Mouse (Mus musculus) urinary bladder, postnatal 25 days (tissue): ENCODE results near the gene Mob3b.

Experiments used
- DNase-seq: peaks from one replicate; pipeline ENCODE4 v3.0.0; 2022; ENCODE audit warnings: low spot score

Gene Mob3b

DNA sequence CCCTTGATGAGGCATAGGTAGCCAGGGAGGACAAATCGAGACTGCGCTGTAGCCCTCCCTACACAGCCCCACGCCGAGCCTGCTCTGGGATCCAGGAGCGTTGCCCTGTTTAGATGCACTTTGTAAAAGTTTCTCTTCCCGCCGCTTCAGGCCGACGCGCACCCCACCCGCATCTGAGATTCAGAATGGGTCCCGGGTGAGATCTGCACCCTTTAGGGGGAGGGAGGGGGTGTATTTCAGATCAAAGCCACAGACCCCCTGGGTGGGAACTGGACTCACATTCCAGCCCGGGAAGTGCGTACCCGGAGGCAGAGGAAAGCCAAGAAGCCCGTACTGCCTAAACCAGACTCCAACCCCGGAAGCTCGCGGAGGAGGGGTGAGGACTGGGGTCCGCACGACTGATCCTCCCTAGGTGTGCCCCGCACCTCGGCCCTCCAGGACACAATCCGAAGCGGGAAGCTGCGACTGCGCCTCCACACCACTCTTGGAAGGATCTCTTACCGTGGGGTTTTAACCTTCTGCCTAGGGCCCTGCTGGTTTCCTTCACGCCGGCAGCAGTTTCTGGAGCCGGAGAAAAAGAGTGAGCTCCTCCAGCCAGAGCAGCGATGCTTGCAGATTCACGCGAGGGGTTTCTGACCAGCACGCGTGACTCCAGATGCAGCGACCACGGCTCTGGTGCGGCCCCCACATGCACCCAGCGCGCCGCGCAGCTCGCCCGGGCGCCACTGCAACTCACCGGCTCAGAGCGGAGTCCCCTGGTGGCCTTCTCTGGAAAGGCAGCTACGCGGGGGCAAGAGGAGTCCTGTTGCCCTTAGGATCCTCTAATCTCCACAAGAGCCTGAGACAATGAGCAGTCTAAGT, at the start of gene Mob3b:
Mob3b (minus strand) TSS at position 734 of the 861 bp plus-strand sequence.
- peak; percentile 86 for DNase-seq

DNA sequence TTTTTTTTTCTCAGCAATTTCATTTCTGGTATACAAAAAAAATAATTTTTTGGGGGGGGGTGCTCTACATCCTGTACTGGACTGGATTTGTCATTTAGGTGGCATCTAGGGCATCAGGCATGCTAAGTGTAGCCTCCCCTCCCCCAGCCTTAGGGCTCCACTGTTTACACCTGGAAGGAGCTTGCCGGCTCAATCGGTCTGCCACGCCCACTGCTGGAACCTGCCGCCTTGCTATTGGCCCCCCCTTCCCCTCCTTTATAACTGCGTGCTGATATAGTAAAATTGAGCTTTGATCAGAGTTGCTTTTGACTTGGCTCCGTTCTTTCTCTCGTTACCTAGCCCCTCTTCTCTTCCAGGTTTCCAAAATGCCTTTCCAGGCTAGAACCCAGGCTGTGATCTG, 47.4 kb upstream of the Mob3b start:
- DNase-seq = no peak

DNA sequence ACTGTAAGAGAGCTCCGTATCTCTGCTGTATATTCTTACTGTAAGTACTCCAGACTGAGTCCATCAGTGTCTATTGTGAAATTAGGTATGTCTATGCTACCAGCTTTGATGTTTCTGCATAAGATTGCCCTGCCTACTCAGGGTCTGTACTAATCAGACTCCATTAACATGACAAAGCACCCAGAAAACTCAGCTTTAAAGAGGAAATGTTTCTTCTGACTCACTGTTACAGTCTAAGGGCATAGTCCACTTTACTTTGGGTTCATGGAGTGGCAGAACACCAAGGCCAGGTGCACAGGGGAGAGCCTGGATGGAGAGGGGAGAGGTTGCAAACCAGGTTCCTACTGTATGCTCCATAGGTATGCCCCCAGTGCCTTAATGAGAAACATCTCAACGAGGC, 46.4 kb upstream of the Mob3b start:
- no peak for DNase-seq

DNA sequence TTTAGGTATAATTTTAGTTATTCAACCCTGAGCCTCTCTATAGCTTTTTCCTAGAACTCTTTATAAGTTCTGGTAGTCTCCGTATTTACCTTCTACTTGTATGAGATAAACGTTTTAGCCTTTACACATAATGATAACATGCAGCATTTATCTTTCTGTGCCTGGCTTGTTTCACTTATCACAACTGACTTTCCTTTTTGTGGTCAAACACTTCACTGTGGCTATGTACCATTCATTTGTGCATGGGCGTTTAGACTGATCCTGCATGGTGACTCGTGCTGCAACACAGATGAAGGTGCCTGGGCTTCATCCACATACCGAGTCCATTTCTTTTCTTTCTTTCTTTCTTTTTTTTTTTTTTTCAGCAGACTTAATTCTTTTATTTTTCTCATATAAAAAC, 44.4 kb upstream of the Mob3b start:
- DNase-seq = no peak

DNA sequence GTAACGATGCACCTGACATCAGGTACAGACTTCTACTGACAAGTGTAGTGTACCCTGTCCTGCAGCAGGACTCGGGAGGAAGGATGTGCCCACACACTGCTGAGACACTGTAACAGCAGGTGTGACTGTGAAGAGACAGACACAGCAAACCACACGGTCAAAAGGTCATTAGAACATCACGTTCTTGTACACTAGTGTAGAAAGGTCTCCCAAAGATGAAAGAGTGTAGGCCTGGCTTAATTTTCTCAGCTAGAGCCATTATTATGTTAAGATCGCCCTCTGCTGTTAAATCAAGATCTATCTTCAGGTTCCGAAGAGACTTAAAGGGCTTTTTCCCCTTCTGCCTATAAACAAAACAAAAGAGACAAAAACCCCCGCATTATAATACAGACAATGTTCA, 35.4 kb upstream of the Mob3b start:
- DNase-seq = no peak

DNA sequence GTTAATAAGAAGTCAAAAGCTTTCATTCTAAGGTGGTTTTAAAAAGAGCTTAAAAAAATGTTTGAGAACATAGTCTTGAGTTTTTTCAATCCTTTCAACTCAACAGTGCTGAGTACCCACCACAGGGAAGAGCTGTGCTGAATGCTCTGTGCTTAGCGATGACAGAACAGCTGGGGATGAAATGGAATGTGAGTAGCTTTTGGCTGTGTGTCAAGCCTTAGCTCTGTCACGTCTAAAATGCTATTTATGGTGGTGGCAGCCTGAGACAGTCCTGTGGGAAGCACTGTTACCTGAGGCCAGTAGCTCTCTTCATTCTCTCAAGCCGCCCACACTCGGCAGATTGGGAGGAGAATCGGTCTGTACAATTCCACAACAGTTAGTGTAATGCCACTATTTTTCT, 32.5 kb upstream of the Mob3b start:
- no peak for DNase-seq

DNA sequence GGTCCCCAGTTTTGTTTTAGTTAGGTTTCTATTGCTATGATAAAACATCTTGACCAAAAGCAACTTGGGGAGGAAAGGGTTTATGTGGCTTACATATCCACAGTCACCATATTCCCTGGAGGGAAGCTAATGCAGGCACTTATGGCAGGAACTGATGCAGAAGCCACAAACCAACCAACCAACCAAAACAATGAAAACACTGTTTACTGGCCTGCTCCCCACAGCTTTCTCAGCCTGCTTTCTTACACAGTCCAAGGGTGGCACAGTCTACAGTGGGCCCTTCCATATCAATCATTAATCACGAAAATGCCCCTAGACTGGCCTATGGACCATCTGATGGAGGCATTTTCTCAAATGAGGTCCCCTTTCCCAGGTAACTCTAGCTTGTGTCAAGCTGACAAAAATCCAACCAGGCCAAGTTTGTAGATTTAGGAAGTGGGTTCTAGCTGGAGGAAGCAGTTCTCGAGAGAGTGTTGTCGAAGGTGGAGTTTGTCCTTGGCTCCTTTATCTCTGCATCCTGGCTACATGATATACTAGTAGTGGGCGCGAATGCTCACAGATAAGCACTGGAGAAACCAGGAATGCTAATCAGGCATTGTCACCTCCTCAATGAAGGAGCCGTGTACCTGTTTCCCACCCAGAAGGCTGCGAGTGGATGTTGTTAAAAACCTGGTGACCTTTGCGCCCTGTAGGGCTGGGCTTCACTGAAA, 30.5 kb upstream of the Mob3b start:
- no peak for DNase-seq

DNA sequence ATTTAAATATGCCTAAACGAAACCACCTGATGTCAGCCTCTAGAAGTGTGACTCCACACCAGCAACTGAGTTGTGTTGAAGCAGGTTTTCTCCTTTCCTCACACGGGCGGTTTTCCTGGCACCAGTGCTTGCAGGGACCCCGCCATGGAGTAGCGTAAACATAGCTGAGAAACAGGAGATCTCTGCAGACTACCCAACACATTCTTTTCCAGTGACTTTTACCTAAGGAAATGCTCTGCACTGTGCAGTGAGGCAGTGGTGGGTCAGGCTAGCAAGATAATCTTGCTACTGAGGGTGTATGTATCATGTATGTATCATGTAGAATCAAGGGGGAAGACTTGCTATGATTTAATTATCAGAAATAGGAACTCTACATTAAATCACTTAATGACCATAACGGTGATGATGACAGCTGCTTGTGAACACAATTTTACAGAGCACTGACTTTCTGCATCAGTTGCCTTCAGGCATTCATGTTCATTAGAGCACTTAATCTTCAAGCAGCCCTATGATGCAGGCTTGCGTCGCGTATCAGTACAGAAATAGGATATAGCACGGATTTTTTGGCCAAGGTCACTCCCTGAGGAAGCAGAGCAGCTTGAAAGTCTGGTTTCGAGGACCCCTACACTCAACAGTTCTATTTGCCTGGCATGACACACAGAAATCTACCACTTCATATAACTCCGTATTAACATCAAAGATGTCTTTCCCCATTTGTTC, 20.8 kb upstream of the Mob3b start:
- no peak for DNase-seq

DNA sequence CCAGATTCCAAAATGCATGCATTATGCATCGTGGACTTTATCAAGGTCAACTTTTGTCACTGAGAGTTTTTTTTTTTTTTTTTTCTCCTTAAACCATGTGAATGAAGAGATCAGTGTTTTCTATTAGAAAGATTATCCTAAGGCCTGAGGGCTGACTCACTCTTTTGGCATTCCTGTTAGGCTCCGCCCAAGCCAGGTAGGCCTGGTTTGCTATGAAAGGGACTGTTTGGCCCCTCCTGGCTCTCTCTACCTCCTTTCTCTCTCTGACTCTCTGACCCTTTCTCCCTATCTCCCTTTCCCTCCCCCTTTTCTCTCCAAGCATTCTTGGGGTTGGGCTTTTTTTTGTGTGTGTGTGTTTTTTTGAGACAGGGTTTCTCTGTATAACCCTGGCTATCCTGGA, 18.3 kb upstream of the Mob3b start:
- DNase-seq = no peak

DNA sequence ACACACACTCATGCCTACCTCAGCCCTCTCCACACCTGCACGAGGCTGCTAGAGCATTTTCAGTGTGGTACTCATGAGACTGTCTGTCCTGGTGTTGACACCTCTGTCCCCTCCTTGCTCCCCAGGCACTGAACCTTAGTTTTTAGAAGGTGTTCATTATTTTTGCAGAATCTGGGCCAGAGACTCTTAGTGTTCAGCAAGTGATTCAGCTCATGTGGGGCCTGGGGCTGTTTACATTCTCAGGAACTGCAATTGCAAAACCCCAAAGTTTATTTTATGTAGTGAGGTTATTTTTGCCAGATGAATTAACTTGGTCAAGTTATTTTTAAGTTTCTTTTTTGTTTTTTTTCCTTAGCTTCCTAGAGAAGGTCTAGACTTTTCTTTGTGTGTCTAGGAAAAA, 16.3 kb upstream of the Mob3b start:
- DNase-seq = no peak

DNA sequence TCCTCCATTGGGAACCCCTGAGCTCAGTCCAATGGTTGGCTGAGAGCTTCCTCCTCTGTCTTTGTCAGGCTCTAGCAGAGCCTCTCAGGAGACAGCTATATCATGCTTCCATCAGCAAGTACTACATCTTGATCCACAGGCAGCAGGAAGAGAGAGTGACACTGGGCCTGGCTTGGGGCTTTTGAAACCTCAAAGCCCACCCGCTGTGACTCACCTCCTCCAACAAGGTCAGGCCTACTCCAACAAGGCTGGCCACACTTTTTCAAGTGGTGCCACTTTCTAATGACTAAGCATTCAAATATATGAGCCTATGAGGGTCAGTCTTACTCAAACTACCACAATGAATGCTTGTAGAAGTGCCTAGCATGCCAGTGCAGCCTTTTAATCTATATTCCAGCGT, 15.2 kb upstream of the Mob3b start:
- no peak for DNase-seq

DNA sequence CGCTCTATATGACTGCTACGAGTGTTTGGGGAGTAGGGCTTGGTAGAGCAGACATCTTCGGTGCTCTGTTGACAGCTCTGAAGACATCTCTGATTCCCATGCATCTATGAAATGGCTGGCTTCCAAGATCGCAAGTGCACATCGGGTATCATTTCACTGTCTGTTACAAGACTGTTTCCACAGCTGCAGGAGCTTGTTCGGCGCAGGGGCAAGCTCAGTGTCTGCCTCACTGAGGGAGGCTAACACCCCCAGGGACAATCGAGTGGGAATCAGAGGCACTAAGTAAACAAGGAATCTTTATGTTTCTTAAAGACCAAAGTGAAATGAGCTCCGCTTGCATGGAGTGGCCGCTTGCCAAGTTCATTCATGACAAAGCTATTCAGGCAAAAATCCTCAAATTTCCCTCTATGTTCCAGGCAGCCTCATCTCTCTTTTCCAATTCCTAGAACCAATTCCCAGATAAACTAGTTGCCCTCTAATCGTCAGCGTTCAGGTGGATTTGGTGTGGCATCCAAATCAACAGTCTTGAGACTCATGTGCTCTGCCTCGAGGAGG, 12.4 kb upstream of the Mob3b start:
- DNase-seq = no peak

DNA sequence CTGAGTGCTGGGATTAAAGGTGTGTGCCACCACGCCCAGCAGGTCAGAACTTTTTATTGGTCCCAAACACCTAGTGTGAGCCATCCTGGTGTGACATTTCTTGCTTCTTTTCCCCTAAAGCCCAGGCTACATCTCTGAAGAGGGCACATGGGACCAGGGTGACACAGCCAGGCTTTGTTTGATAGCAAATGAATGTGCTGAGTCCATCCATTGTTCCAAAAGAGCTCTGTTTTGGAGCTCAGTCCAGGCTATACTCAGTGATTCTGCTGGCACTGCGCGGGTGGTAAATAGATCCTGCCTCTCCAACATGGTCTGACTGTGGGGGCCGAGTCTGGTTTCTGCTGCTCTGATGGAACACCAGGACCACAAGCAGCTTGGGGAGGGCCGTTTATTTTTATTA, 10.6 kb upstream of the Mob3b start:
- DNase-seq = no peak

DNA sequence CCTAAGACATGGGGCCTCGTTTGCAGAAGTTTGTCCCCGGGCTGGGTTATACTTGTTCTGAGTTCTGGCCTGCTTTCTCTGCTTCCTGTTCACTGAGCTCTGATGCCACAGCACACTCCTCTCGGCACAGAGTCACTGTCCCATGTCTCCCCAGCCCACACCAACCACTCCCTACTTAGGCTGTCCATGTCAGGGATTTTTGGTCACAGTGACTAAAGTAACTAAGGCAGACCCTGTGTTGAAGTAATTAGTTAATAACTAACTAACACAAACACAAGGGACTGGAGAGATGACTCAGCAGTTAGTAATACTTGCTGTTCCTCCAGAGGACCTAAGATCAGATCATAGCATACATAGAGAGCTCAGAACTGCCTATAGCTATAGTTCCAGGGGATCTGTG, 8.7 kb upstream of the Mob3b start:
- DNase-seq = no peak

DNA sequence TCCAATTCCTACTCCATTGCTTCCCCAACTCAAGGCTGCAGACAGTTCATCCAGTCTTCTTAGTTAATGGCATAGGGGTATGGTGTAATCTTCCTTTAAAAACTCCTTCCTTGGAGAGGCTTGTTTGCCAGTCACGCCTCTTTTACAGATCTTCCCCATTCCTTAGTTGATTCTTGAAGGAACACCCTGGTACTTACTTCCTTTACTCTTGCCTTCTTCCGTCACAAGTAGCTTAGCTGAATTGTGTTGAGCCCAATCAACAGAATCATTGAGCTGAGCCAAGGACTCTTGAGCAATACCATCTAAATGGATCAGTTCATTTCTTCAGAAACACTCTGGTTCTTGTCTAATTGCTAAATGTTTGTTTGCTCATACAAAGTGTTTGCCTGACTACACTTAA, 8.0 kb upstream of the Mob3b start:
- no peak for DNase-seq

DNA sequence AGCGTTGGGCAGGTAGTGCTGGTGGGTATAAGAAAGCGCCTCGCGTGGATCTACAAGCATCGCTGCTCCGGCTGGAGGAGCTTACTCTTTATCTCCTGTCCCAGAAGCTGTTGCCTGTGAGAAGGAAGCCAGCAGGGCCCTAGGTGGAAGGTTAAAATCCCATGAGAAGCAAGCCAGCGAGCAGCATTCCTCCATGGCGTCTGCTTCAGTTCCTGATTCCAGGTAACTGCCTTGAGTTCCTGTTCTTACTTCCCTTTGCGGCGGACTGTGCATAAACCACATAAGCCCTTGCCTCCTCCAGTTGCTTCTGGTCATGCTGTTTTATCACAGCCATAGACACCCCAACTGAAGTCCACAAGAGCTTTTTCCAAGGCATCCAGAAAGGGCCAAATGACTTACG, 531 bp upstream of the Mob3b start:
- no peak for DNase-seq

DNA sequence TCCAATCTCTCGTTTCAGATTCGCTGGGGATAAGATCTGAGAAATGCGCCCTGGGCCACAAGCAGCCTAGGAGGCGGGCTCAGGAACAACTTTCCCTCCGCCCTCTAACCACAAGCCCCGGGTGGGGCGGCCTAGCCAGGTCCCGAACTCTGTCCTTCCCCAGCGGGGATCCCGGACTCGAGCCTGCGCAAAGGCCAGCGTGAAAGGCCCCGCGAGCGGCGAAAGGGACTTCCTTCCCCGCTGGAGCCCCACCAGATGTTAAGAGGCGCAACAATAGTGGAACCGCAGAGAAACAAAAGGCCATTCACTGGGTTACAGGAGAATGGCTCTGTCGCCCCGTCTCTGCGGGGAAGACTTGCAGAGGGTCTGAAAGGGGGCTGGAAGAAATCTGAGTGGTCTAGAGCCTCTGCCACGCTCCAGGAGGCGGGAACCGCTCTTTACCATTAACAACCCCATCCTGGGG, 1.1 kb downstream of the Mob3b start:
- peak; percentile 63 for DNase-seq

DNA sequence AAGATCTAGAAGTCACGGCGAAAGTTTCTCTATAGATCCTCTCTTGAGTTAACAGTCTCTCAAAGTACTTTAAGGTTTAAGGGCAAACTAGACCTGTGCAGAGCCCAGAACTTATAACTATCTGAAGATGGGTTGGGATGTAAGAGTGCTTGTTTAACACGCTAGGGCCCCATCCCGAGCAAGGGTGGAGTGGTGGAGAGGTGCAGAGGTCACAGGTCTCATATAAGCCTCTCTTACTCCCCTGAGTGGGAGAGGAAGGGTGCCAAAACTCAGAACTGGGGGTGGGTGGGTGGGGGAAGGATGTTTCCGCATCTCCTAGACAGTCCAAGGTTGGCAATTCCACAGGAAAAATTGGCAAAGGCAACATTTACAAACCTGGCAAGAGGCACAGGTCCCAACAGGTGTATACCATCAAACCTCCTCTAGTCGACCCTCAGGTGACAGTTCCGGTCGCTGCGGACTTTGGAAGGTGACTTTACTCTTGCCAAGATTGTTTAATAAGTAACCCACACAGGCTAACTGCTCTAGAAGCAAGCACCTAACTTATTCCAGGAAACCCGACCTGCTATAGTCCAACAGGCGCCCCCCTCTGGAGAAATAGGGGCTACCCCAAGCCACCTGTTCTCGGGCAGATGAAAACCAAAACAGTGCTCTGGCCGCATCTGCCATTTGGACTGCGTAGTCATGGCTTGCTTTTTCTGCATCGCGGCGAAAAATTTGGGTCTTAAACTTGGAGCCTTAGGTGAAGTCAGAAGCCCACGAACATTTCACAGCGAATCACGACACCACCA, 2.0 kb downstream of the Mob3b start:
- DNase-seq = peak; percentile 30

DNA sequence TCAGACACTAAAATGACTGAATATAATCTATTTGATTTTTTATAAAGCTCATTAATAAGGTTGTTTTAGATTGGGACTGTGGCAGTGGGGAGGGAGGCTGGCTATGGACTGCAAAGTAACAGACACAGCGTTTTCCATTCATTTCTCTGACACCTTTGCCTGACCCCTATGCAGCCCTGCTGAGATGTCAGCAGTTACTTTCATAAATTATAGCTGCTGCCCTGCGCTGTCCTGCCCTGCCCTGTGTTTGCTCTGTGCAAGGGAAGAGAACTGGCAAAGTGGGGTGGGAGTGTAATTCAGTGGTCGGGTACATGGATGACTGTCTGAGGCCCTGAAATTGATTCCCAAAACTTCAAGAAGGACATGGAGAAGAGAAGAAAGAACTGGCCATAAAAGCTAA, 3.2 kb downstream of the Mob3b start:
- DNase-seq = no peak

DNA sequence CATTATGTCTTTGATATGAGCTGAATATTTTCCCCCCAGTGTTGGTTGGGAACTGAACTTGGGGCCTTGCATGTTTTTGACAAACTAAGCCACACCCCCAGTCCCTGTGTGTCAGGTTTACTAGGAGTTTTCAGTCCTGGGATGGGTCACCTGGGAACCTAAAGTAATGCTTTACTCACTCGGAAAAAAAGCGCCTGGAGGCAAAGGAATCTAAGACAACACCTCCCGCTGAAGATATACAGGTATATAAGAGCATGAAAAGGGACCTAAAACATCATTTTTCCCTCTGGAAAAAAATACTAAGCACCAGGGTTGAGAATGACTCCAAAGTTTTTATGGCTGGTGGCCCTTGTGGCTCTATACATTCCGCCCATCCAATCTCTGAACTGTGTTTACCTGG, 5.5 kb downstream of the Mob3b start, which contains the start of gene Ifnk:
Ifnk (plus strand) TSS at position 301 of the 400 bp plus-strand sequence.
- no peak for DNase-seq

DNA sequence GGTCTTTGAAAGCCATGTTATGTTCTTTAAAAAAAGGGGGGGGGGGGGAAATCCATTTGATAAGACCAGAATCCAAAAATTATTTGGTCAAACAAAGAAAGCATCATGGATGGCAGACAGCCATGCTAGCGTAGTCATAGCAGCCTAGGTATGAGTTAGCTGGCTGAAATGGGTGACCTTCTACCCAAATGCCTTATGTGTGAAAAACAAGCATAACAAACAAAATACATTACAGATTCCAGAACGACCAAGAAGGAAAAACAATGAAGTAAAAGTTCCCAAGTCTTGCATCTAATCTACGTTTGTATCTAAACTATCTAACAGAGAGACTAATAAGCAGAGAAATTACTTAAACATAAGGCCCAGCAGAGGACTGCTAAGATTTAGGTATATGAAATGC, 6.6 kb downstream of the Mob3b start:
- no peak for DNase-seq

DNA sequence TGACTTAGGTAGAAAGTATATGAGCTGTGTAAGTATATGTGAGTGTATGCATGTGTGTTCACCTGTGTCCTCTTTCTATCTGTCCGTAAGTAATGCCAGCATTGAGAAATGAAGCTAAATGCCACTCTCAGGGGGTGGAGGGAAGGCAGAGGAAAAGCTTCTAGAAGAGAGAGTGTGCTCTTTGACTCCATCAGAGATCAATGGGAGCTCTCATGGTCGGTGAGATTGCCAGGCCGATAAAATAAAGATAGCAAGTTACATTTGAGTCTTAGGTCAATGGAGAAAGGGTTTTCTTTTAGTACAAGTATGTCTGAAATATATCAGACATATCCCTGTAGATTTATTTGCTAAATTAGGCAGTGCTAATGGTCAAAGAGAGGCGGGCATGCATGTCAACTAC, 9.0 kb downstream of the Mob3b start:
- no peak for DNase-seq
